Mouse (Mus musculus): ENCODE data around the gene Usp54. TPM values are rescaled to one million over a fixed set of nuclear protein-coding genes. Genes with fewer than 3 reads are reported as not detected.

Gene Usp54
- polyA plus RNA-seq, 1 experiment from 2014 or later, result 21.0 TPM

Small RNAs within 50 kb of the gene (microRNA-seq; reads per million reads assigned to microRNA genes)
- gene Mir6946 (ENCODE audit: insufficient number of aligned reads), result not detected

Other genes starting within 250 kb of the Usp54 start
- gene Mrps16, start 247.4 kb downstream of the Usp54 start, polyA plus RNA-seq (2014; fragmentation: Nextera tagmentation; extraction: Ambion mirVana), result 69.7 and 75.5 TPM in 2 replicates
- 0.24 and 0.64 TPM in 2 replicates for gene Cfap70, start 188.8 kb downstream of the Usp54 start, polyA plus RNA-seq (2014; fragmentation: Nextera tagmentation; extraction: Ambion mirVana)
- 12.8 and 14.6 TPM in 2 replicates for gene Anxa7, start 160.9 kb downstream of the Usp54 start, polyA plus RNA-seq (2014; fragmentation: Nextera tagmentation; extraction: Ambion mirVana)
- gene Mss51, start 144.2 kb downstream of the Usp54 start, polyA plus RNA-seq (2014; fragmentation: Nextera tagmentation; extraction: Ambion mirVana), result 1.1 and 1.4 TPM in 2 replicates
- 61.5 and 69.1 TPM in 2 replicates for gene Ppp3cb, start 94.5 kb downstream of the Usp54 start, polyA plus RNA-seq (2014; fragmentation: Nextera tagmentation; extraction: Ambion mirVana)
- gene Myoz1, start 15.5 kb upstream of the Usp54 start, polyA plus RNA-seq (2014; fragmentation: Nextera tagmentation; extraction: Ambion mirVana), result 0.28 TPM in 1 of 2 replicates, not detected in the other
- 0.13 and 0.35 TPM in 2 replicates for gene Synpo2l, start 27.3 kb upstream of the Usp54 start, polyA plus RNA-seq (2014; fragmentation: Nextera tagmentation; extraction: Ambion mirVana)
- gene Sec24c, start 33.2 kb upstream of the Usp54 start, polyA plus RNA-seq (2014; fragmentation: Nextera tagmentation; extraction: Ambion mirVana), result 94.5 and 98.1 TPM in 2 replicates
- 19.3 and 20.1 TPM in 2 replicates for gene Fut11, start 53.9 kb upstream of the Usp54 start, polyA plus RNA-seq (2014; fragmentation: Nextera tagmentation; extraction: Ambion mirVana)
- 236 and 256 TPM in 2 replicates for gene Chchd1, start 61.9 kb upstream of the Usp54 start, polyA plus RNA-seq (2014; fragmentation: Nextera tagmentation; extraction: Ambion mirVana)
- 31.7 and 37.3 TPM in 2 replicates for gene Zswim8, start 66.5 kb upstream of the Usp54 start, polyA plus RNA-seq (2014; fragmentation: Nextera tagmentation; extraction: Ambion mirVana)
- 25.7 and 32.5 TPM in 2 replicates for gene Ndst2, start 93.5 kb upstream of the Usp54 start, polyA plus RNA-seq (2014; fragmentation: Nextera tagmentation; extraction: Ambion mirVana)
- gene Camk2g, start 153.0 kb upstream of the Usp54 start, polyA plus RNA-seq (2014; fragmentation: Nextera tagmentation; extraction: Ambion mirVana), result 46.8 and 52.0 TPM in 2 replicates
- gene Plau, start 195.6 kb upstream of the Usp54 start, polyA plus RNA-seq (2014; fragmentation: Nextera tagmentation; extraction: Ambion mirVana), result 0.25 and 0.31 TPM in 2 replicates